Mouse (Mus musculus): ENCODE measurements at regions not wholly inside any gene's neighbourhood (a gene's known extent, or its start where the extent isn't known, plus 50 kb on each side); places are given as distances from the start of the nearest gene placed in this dataset.
"Not testable (repeated sequence)": the region's sequence is repeated elsewhere in the genome, so short reads cannot be mapped to it uniquely, and the experiment has no call there.

DNA sequence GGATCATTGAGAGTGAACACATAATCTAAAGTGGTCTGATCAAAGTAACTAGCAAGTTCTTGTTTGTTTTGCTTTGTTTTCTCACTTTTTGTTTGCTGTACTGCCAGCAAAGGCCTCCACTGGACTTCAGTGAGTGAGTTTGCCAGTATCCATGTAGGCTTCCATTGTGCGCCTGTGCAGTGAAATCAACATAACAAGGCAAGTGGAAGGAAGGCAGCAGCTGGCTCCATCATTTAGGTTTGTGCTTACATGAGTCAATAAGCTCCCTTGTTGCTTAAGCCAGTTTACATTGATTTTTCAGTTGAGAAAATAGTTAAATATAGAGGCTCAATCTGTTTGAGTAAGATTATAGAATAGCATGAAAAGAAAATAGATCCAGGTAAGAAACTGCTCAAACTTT lies 1255.7 kb upstream of the Nudt12 start:
- DNase-seq: no peak

DNA sequence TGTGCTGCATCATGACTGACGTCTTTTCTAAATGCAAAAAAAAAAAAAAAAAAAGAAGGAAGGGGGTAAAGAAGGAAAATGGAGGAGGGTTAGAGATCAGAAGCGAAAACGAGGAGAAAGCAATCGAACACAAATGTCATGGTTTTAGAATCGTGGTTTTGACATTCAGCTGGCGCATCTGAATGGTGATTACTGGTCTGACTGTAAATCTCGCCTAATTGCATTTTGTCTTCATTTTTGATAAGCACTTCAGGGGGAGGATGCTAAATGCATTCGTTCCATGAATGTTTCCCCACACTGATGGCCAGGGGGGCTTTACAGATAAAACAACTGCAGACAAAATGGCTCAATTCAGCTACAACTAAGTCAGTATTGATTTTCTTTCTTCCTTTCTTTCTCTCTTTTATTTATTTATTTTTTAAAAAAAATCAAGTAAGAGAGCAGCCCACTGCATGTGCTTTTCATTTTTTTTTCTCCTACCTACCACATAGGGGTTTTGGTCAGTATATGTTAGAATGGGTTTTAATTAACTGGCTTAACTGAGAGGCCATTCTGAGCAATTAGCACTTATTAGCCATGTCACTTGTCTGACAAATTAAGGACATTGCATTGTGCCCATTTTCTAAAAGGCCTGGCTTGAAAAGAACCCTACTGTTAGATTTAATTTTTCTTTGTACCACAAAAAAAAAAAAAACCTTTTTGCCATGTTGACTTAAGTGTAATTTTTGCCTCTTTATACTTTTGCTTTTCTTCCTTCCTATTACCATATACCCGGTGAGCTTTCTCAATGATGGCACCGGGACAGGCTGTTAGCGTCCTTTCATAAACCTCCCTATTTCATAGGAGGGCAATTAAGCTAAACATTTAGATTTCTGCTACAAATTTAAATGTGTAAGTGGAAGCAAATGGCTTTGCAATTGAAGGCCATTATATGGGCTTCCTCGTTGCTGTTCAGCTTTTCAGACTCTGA lies 1254.4 kb upstream of the Nudt12 start:
- no peak for DNase-seq

DNA sequence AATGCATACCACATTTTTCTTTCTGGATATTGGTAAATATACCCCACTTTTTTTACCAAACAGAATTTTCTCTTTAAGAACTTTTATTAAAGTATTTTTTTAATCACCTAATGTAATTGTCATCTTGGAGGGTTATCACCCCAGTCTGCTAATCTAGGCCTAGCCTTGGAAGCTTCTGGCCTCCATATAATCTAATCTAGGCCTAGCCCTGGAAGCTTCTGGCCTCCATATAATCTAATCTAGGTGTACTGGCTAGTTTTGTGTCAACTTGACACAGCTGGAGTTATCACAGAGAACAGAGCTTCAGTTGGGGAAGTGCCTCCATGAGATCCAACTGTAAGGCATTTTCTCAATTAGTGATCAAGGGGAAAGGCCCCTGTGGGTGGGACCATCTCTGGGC lies 1242.2 kb upstream of the Nudt12 start:
- DNase-seq: not testable (repeated sequence)

DNA sequence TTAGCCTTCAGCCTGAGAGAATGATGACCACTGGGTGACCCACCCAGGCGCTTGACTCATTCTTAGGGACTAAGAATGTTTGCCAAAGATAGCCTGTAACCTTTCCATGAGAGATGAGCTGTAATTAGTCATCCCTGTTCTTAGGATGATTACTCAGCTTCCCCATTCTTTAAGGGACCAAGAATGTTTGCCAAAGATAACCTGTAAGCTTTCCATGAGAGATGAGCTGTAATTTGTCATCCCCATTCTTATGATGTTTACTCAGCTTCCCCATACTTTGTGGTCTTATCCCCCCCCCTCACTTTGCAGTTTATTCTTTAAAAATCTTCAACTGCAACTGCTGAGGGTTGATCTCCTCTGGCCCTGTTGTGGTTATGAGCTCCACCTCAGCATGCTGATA lies 1236.8 kb upstream of the Nudt12 start:
- DNase-seq: no peak

DNA sequence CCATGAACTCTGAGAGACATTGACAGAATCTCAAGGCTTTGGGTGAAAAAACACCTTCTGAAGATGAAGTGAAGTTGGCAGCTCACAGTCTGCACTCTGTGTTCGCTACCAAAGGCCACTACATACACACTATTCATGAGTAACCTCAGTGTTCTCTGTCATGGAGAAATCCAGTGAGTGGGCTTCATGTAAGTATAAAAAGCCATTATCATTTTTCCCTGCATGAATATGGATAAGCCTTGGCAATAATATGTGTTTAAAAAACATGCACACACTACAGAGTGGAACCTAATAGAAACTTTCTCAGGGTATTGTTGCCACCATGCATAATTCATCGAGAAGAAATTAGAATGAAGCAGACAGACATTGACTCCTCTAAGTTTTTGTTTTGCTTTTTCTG lies 1221.3 kb upstream of the Nudt12 start:
- DNase-seq: no peak

DNA sequence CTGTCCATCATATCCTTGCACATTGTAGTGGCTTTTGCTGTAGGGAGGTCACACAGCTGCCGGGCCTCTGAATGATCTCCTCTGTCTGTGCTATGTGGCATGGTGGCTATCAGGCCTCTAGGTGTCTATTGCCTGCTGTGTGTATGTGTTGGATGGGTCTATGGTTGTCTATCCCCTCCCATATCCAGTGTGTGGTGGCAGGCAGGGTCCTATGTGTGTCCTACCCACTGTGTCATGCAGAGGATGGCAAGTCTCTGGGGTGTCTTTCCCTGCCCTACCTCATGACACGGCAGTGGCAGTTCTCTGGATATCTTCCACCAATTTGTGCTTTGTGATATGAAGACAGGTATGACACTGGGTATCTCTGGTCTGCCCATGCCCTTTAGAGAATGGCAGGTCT lies 1183.8 kb upstream of the Nudt12 start:
- DNase-seq: peak; percentile 77

DNA sequence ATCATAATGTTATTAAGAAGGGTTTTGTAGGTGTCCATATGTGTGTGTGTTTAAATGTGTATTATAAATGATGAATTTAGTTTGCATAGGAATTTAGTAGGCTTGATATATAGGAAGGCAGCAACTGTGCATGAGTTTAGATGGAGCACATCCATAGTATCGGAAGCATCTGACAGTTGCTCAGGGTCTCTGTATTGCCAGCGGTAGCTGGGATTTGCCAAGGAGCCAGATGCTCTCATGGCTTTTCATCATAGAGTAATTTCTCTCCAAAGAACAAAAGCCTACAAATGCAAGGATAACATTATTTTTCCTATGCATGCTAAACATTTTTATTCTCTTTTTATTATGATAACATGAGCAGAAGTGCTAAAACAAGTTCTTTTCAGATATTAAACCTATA lies 1168.1 kb upstream of the Nudt12 start:
- DNase-seq: no peak

DNA sequence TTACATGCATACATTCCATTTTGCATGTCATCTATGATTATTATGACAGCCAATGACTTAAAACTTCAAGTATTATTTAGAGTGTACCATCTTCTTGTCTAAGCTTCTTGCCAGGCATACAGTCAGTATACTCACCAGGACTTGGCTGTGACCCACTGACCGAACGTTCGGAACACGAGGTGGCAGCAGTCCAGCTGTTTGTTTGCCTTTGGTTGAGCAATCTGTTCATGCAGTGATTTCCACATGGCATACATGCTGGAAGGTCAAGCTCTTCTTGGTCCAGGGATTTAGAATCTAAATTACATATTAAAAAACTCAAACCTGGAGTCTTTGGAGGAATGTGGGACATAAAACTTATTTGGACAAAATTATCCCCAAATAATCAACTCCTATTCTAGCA lies 1167.5 kb upstream of the Nudt12 start:
- no peak for DNase-seq

DNA sequence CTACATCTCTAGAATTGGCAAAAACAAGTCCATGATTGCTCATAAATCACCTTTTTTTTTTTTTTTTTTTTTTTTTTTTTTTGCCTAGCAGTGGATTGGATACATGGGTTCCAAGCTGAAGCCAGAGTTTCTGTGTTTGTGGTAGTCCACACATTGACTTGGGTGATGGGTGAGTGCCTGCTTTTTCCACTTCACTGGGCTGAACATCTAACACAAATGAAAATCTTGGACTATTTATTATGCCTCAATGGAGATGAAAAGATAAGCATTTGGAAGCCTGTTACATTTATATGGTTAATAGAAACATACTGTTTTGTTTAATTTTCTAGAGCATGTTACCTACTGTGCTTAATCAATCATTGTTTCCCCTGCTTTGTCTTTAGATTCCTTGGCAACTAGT lies 1152.4 kb upstream of the Nudt12 start:
- DNase-seq: no peak

DNA sequence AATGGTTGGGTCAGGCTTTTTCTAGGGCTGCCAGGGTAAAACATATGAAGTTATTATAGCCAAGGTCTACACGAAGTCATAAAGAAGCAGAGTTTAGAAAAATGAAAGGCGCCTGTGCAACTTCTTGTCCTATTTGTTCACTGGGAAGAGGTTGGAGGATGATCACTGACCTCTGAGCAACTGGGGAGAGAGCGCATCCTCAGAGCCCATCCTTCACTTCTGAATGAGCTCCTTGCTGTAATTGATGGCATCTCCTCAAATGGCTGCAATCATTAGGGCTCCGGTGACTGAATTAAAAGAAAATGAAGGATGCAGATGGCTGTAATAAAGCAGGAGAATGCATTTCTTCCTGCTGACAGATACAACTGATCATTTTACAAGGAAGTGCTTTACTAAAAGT lies 1117.4 kb upstream of the Nudt12 start:
- no peak for DNase-seq

DNA sequence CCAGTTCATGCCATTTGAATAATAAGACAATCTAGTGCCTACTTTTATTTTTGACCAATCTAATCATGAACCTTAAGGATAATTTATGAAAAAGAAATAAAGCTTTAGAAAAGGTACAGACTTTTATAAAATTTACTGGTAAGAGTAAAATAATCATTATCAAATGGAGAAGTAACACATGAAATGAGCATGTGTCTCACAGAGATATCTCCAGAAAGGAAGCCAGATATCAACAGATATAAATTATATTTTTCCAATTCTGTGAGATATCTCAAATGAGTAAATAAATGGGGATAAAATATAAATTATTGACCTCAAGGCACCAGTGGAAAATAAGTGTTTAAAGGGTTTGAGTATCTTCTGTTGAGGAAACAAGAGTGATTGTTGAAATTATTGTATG lies 1085.6 kb upstream of the Nudt12 start:
- DNase-seq: no peak

Data from heart, adult 11 months (tissue).